Mouse (Mus musculus) heart, postnatal 0 days (tissue): Measurements from ENCODE around the gene Dtnbp1.

Experiments
- CTCF ChIP-seq: IDR thresholded peaks from 2 replicates; pipeline ENCODE4 v1.5.1; 2016; ENCODE audit warnings: antibody characterized with exemption, control low read depth, low read depth
- EP300 ChIP-seq: IDR thresholded peaks from 2 replicates; pipeline ENCODE4 v1.6.1; 2016; ENCODE audit warnings: antibody characterized with exemption, low read depth

- no peak for TF ChIP-seq CTCF
- no peak for TF ChIP-seq EP300
Measured at GRCm38 (mm10) chr13:44912851-44913250, 89.1 kb downstream of the Dtnbp1 start.
